8 mouse cellular contexts compared by ENCODE assay signal in genomic region chr4:41349199-41349591, GRCm38 (mm10). TPM values are rescaled to one million over a fixed set of nuclear protein-coding genes. Genes with fewer than 3 reads are reported as not detected.
DNase-seq lines count a peak whose midpoint lies in the region; ATAC-seq lines count a peak whose summit lies in the region.

No protein-coding gene starts in this region.

- H3K27ac ChIP-seq in heart, embryonic 10.5 days: peak overlapping the region; percentile 97
- H3K27ac ChIP-seq in limb, embryonic 15.5 days: peak overlapping the region; percentile 94
- peak overlapping the region; percentile 87 for H3K27ac ChIP-seq in neural tube, embryonic 12.5 days

- H3K9me3 ChIP-seq in heart, embryonic 10.5 days: no peaks in the 10 kb centered on the region
- H3K9me3 ChIP-seq in limb, embryonic 15.5 days: no peaks in the 10 kb centered on the region
- no peaks in the 10 kb centered on the region for H3K9me3 ChIP-seq in neural tube, embryonic 12.5 days

- no peaks in the 10 kb centered on the region for H3K27me3 ChIP-seq in heart, embryonic 10.5 days (ENCODE audit: insufficient read depth, poor library complexity, severe bottlenecking)
- H3K27me3 ChIP-seq in limb, embryonic 15.5 days: no peaks in the 10 kb centered on the region
- H3K27me3 ChIP-seq in neural tube, embryonic 12.5 days (replicated peaks): no peaks in the 10 kb centered on the region

- under 1% methylated on average over 28 of the region's 28 CpGs for WGBS in heart, embryonic 10.5 days
- WGBS in limb, embryonic 15.5 days: under 1% methylated on average over 28 of the region's 28 CpGs
- WGBS in neural tube, embryonic 12.5 days: under 1% methylated on average over 28 of the region's 28 CpGs

- H3K36me3 ChIP-seq in heart, embryonic 10.5 days: peaks cover 20% of the 10 kb centered on the region
- H3K36me3 ChIP-seq in limb, embryonic 15.5 days: 0 out of 2 replicates have a peak, but pooled peaks cover 4% of the 10 kb centered on the region
- H3K36me3 ChIP-seq in neural tube, embryonic 12.5 days: peaks cover 8% of the 10 kb centered on the region; the same call in 1 of the 2 replicates

- DNase-seq in heart, embryonic 10.5 days (ENCODE audit: low spot score): no peak
- no peak for DNase-seq in heart, adult 8-10 months (ENCODE audit: low spot score)
- DNase-seq in cerebellum, adult 9-10 months: no peak
- DNase-seq in left cerebral cortex, postnatal 36 days (ENCODE audit: low spot score in 2 of 2): no peak

- ATAC-seq in CD4-positive, CD25-positive, alpha-beta regulatory T cell, adult 4 months: peak; percentile 30
- peak; percentile 14; the same call in 1 of the 2 replicates for ATAC-seq in erythroblast, adult 5-6 weeks (replicated peaks; ENCODE audit: low FRiP score, poor library complexity, severe bottlenecking)
- peak; percentile 86 for ATAC-seq in limb, embryonic 15.5 days (ENCODE audit: insufficient number of reproducible peaks, low FRiP score, low TSS enrichment, low read depth)
- no peak; the same call in 1 of the 2 replicates for ATAC-seq in neural tube, embryonic 12.5 days (ENCODE audit: low FRiP score, low read depth)

- intact Hi-C loops in left cerebral cortex, postnatal 36 days (cut with DNase I): loop anchor here (2.0 to 5.0 kb wide), 2 partner anchors 34 to 43 kb away; partner anchors contain the start of gene Dcaf12

- H3K4me3 ChIP-seq in heart, embryonic 10.5 days: peak overlapping the region; percentile 92
- H3K4me3 ChIP-seq in limb, embryonic 15.5 days: peak overlapping the region; percentile 76
- peak overlapping the region; percentile 74 for H3K4me3 ChIP-seq in neural tube, embryonic 12.5 days

- peak overlapping the region; percentile 67 for H3K9ac ChIP-seq in limb, embryonic 15.5 days
- peak overlapping the region; percentile 86 for H3K9ac ChIP-seq in neural tube, embryonic 12.5 days

- peaks cover 9% of the 10 kb centered on the region for H3K4me1 ChIP-seq in heart, embryonic 10.5 days
- H3K4me1 ChIP-seq in limb, embryonic 15.5 days: peaks cover 8% of the 10 kb centered on the region
- peaks cover 11% of the 10 kb centered on the region; the same call in 1 of the 2 replicates for H3K4me1 ChIP-seq in neural tube, embryonic 12.5 days

- H3K4me2 ChIP-seq in limb, embryonic 15.5 days: peak overlapping the region; percentile 54
- H3K4me2 ChIP-seq in neural tube, embryonic 12.5 days (replicated peaks): peak overlapping the region; percentile 65

RNA-seq across cellular contexts. Expression of gene Ubap1, which starts 0.4 kb away (rescaled TPM):
- polyA plus RNA-seq in heart, embryonic 10.5 days (2016; fragmentation: Nextera tagmentation; extraction: Ambion mirVana): 52.4 and 56.6 TPM in 2 replicates
- total RNA-seq in heart, adult 8-10 months (2022): 10 to 100 TPM; 31.8 to 37.4 (median 33.7) TPM
- polyA plus RNA-seq in CD4-positive, CD25-positive, alpha-beta regulatory T cell, adult 4 months (2017; shearing (Covaris generic)): 10 to 100 TPM; 36.3 to 40.4 TPM
- total RNA-seq in erythroblast, adult 5-6 weeks (2015; ENCODE audit: low replicate concordance): 96.8 and 109 TPM in 2 replicates
- 201 and 217 TPM in 2 replicates for total RNA-seq in erythroblast, adult 5-6 weeks (2017; ENCODE audit: low replicate concordance)
- polyA plus RNA-seq in limb, embryonic 15.5 days (2015; fragmentation: Nextera tagmentation; extraction: Ambion mirVana): 49.7 and 51.4 TPM in 2 replicates
- 84.6 and 87.7 TPM in 2 replicates for polyA plus RNA-seq in neural tube, embryonic 12.5 days (2016; fragmentation: Nextera tagmentation; extraction: Ambion mirVana)
- total RNA-seq in left cerebral cortex, postnatal 36 days (2021): 10 to 100 TPM; 50.0 to 53.9 TPM

RNA-seq across cellular contexts. Expression of gene Dcaf12, which starts 34.5 kb away (rescaled TPM):
- polyA plus RNA-seq in heart, embryonic 10.5 days (2016; fragmentation: Nextera tagmentation; extraction: Ambion mirVana): 49.0 and 49.9 TPM in 2 replicates
- total RNA-seq in heart, adult 8-10 months (2022): 10 to 100 TPM; 22.9 to 35.5 (median 27.7) TPM
- polyA plus RNA-seq in CD4-positive, CD25-positive, alpha-beta regulatory T cell, adult 4 months (2017; shearing (Covaris generic)): 10 to 100 TPM; 27.5 to 30.8 TPM
- 200 and 219 TPM in 2 replicates for total RNA-seq in erythroblast, adult 5-6 weeks (2015; ENCODE audit: low replicate concordance)
- 299 and 336 TPM in 2 replicates for total RNA-seq in erythroblast, adult 5-6 weeks (2017; ENCODE audit: low replicate concordance)
- polyA plus RNA-seq in limb, embryonic 15.5 days (2015; fragmentation: Nextera tagmentation; extraction: Ambion mirVana): 58.6 and 60.6 TPM in 2 replicates
- polyA plus RNA-seq in neural tube, embryonic 12.5 days (2016; fragmentation: Nextera tagmentation; extraction: Ambion mirVana): 75.6 and 76.3 TPM in 2 replicates
- 10 to 100 TPM; 41.9 to 43.5 TPM for total RNA-seq in left cerebral cortex, postnatal 36 days (2021)
